Mouse (Mus musculus) spleen, adult 2 months (tissue): Measurements from ENCODE around the gene Ctnnb1. TPM values are rescaled to one million over a fixed set of nuclear protein-coding genes. Genes with fewer than 3 reads are reported as not detected.

Source experiments
- DNase-seq, 2 experiments: peaks; one replicate each; pipeline versions ENCODE4 v3.0.0 to v3.0.0-alpha.2; 2012 to 2021; ENCODE audit warnings: low spot score in 2 of 2, low read depth in 1 of 2
- H3K27ac ChIP-seq: fragments of 200-500 bp; 2 replicates; pipeline ENCODE4 v1.5.1; 2012; ENCODE audit warnings: low read length, inconsistent platforms; ENCODE audit not compliant: insufficient read depth
- H3K27me3 ChIP-seq: fragments of 200-500 bp; 2 replicates; pipeline ENCODE4 v1.6.1; 2012; ENCODE audit warnings: mild to moderate bottlenecking, moderate library complexity, low read length, inconsistent platforms; ENCODE audit not compliant: control insufficient read depth, insufficient read depth
- H3K36me3 ChIP-seq: fragments of 200-500 bp; 2 replicates; pipeline ENCODE4 v1.6.1; 2012; ENCODE audit warnings: mild to moderate bottlenecking, low read length, inconsistent platforms; ENCODE audit not compliant: control insufficient read depth, insufficient read depth
- H3K4me1 ChIP-seq: fragments of 200-500 bp; 2 replicates; pipeline ENCODE4 v1.6.1; 2011; ENCODE audit warnings: inconsistent platforms; ENCODE audit not compliant: control insufficient read depth, insufficient read depth, insufficient read length
- H3K4me3 ChIP-seq: fragments of 200-500 bp; 2 replicates; pipeline ENCODE4 v1.5.1; 2011; ENCODE audit warnings: mild to moderate bottlenecking, inconsistent platforms; ENCODE audit not compliant: insufficient read depth, insufficient read length; ENCODE audit errors: extremely low read depth
- CTCF ChIP-seq: fragments of 200-500 bp; IDR thresholded peaks from 2 replicates; pipeline ENCODE4 v1.5.1; 2011; ENCODE audit warnings: mild to moderate bottlenecking, inconsistent platforms; ENCODE audit not compliant: insufficient read depth, insufficient read length, insufficient replicate concordance; ENCODE audit errors: extremely low read depth
- POLR2A ChIP-seq: fragments of 200-500 bp; IDR thresholded peaks from 2 replicates; pipeline ENCODE4 v1.6.1; 2011; ENCODE audit warnings: low read depth, low read length, inconsistent platforms
- WGBS: fragments of 180-500 bp; shearing (Covaris S2); methylation state at CpG from one replicate; pipeline ENCODE4 v1.1.7; 2018; 5-methylcytosine and 5-hydroxymethylcytosine counted together
- polyA plus RNA-seq: library from polyadenylated mRNA; depleted of rRNA; stranded (reverse); fragments of >200 nt; gene quantifications from 2 replicates; pipeline ENCODE4 v1.2.3, GENCODE M21; 2012

Gene Ctnnb1
- polyA plus RNA-seq, 1 experiment, result 62.5 TPM

DNA sequence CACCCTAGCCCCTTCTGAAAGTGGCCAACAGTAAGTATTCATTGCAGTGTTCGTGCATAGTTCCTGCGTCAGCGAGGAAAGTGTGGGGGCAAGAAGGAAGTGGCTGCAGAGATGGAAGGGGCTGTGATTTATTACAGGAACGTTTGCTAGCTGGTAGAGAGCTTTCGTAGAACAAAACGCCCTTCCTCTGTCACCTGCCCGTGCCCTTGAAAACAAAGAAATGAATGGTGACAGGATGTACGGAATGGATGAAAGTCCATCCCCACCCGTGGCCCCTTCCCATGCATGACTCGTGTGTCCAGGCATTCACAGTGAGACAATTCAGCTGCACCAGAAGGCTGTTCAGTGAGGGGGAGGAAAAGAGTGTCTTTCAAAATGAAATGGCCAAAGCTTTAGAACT is 35.0 kb upstream of the Ctnnb1 start:
- no peaks in the 10 kb centered on the region for H3K27me3 ChIP-seq
- TF ChIP-seq POLR2A, result no peak
- TF ChIP-seq CTCF, result no peak
- H3K27ac ChIP-seq, result no peak overlapping the region
- whole genome bisulfite sequencing, result 2% methylated on average over 10 of the region's 10 CpGs
- H3K4me3 ChIP-seq, result no peak overlapping the region
- H3K4me1 ChIP-seq, result no peaks in the 10 kb centered on the region
- no peaks in the 10 kb centered on the region for H3K36me3 ChIP-seq
- no peak for DNase-seq

DNA sequence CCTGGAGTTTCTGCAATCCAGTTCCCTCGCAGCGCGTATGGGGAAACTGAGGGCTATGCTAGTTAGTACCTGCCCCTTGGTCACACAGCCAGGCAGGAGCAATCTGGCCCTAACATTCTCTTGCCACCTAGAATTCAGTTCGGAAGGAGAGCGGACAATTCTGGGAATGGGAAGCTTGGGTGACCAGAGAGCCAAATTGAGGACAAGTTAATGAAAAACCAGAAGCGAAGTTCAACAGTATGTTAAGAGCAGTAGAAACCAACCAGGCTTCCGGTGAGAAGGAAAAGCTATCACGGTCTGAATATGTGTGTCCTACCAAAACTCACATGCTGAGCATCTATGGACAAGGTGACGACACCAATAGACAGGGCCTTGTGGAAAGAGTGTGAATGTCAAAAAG is 34.6 kb upstream of the Ctnnb1 start:
- no peaks in the 10 kb centered on the region for H3K27me3 ChIP-seq
- WGBS, result 80% methylated on average over 9 of the region's 9 CpGs
- no peak overlapping the region for H3K27ac ChIP-seq
- no peak overlapping the region for H3K4me3 ChIP-seq
- no peaks in the 10 kb centered on the region for H3K36me3 ChIP-seq
- DNase-seq, result no peak
- H3K4me1 ChIP-seq, result no peaks in the 10 kb centered on the region
- TF ChIP-seq CTCF (no peak), POLR2A (no peak)

DNA sequence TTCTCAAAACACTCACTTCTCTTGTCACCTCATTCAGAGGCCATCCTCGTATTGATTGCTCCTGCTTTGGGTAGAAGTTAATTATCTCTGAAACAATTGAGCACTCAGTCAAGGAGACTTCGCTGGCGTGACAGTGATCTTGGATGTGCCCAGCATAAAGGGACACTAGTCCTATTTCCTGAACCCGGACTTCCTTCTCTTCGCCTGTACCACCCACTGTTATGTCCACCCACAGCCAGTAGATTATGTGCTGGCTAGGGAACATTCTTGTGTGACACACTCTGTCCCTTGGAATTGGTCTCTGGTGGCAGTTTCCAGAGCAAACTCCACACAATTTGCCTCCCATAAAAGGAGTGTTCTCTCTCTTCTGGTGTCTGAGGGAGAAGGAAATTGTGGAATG is 32.5 kb upstream of the Ctnnb1 start:
- Histone ChIP-seq H3K4me1 (no peaks in the 10 kb centered on the region), H3K4me3 (no peak overlapping the region), H3K27ac (no peak overlapping the region), H3K36me3 (no peaks in the 10 kb centered on the region), H3K27me3 (no peaks in the 10 kb centered on the region)
- no peak for DNase-seq
- WGBS, result 85% methylated on average over 5 of the region's 5 CpGs
- TF ChIP-seq CTCF, result no peak
- no peak for TF ChIP-seq POLR2A

DNA sequence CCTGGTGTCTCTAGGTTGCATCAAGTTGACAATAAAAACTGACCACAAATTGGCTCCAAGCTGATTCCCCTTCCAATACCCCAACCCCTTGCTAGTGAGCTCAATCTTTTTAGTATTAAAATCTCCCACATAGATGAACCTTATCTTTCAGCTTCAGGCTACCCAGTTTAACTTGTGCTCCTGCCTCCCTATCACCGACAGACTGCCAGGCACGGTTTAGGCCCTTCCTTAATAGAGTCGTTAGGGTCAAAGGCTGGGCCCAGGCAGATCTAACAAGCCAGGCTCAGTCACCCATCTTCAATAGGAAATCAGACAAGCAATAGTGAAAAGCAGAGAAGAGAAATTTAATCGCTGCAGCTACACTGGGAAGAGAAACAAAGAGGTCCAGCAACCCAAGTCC is 31.7 kb upstream of the Ctnnb1 start:
- no peak overlapping the region for H3K27ac ChIP-seq
- whole genome bisulfite sequencing, result 85% methylated on average over 4 of the region's 4 CpGs
- H3K36me3 ChIP-seq, result no peaks in the 10 kb centered on the region

DNA sequence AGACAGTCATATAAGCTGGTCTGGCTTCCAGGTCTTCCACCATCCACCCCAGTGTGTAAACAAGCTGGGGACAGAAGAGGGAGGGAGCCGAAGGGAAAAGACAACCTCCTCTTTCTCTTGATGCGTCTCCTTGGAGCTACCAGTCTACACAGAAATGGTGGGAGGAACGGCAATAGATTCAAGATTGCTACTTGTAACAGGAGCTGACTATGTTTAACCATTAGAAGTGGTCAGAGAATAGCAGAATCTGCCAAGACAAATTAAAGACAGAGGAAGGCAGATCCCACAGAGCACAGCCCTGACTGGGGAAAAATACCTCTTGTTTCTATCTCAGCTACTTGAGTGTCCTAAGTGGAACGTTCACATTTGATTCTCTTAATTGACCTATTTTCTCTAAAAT is 29.2 kb upstream of the Ctnnb1 start:
- no peak overlapping the region for H3K27ac ChIP-seq
- 94% methylated on average over 4 of the region's 4 CpGs for WGBS

More for the DNA sequence above, 31.7 kb upstream of the Ctnnb1 start:
- no peak for DNase-seq
- TF ChIP-seq POLR2A (no peak), CTCF (no peak)
- H3K27me3 ChIP-seq, result no peaks in the 10 kb centered on the region
- H3K4me3 ChIP-seq, result no peak overlapping the region
- no peaks in the 10 kb centered on the region for H3K4me1 ChIP-seq

DNA sequence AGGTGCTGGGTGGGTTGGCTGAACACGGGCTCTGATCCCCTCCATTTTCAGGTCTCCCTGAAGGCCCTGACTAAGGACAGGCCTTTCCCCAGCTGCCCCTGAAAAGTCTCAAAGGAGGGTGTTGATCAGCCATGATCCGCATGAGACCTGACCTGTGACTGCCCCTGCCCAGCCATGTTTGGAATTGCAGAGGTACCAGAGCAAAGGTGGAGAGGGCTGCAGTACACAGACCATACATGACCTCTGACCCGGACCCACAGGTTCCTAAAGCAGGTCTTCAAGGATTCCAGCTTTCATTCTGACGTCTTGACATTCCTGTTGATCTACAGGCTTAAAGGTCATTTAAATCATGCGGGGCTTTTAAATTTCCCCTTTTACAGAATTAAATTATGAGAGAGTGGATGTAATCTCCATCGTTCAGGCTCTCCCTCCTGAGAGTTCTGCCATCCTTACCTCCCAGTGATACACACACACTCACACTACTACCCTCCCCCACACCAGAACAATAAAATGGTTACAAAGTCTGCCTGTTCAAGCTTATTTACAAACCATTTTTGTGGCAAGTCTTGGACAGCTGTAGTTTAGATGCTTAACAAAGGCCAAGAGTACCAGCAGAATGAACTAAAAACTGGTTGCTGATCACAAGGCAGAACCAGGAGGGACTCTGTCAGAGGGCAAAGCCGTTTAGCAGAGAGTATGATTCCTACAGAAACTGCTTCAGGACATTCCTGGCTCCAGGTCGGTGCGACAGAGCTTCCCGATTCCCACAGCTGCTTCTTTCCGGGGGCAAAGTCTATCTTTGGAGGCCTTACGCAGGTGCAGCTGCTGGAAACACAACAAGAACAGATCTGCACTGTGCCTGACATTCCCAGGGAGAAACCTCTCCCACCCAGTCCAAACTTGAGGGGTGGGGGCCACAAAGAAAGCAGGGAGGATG is 28.4 kb upstream of the Ctnnb1 start:
- DNase-seq, result no peak
- no peak overlapping the region for H3K27ac ChIP-seq
- no peaks in the 10 kb centered on the region for H3K36me3 ChIP-seq
- H3K4me3 ChIP-seq, result no peak overlapping the region
- WGBS, result 86% methylated on average over 12 of the region's 12 CpGs
- H3K27me3 ChIP-seq, result no peaks in the 10 kb centered on the region
- TF ChIP-seq CTCF, result no peak
- TF ChIP-seq POLR2A, result no peak
- no peaks in the 10 kb centered on the region for H3K4me1 ChIP-seq

More for the DNA sequence above, 29.2 kb upstream of the Ctnnb1 start:
- Histone ChIP-seq H3K27me3 (no peaks in the 10 kb centered on the region), H3K4me3 (no peak overlapping the region), H3K36me3 (no peaks in the 10 kb centered on the region), H3K4me1 (no peaks in the 10 kb centered on the region)
- no peak for DNase-seq
- TF ChIP-seq CTCF (no peak), POLR2A (no peak)

DNA sequence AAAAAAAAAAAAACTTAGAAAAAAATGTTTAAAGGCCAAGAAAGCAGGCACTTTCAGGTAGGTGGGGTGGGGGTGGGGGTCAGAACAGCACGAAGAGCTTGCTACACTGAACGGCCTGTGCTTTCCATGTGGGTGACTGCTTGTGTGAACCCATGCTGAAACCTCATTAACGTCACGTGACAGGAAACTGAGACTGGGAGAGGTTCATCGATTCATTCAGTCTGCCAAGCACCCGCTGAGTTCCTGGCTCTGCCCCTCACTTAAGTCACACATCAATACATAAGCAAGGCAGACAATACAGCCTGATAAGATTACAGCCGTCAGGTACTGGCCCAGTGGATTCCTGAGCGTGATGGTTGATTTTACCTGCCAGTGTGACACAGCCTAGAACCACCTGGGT is 26.5 kb upstream of the Ctnnb1 start:
- no peak overlapping the region for H3K27ac ChIP-seq
- H3K4me1 ChIP-seq, result no peaks in the 10 kb centered on the region
- DNase-seq, result no peak
- H3K4me3 ChIP-seq, result no peak overlapping the region
- no peaks in the 10 kb centered on the region for H3K36me3 ChIP-seq
- no peaks in the 10 kb centered on the region for H3K27me3 ChIP-seq
- TF ChIP-seq POLR2A, result no peak
- no peak for TF ChIP-seq CTCF
- WGBS, result 56% methylated on average over 8 of the region's 8 CpGs
